Mouse (Mus musculus) adrenal gland, postnatal 4 days (tissue): ENCODE measurements around the gene Vcp. TPM values are rescaled to one million over a fixed set of nuclear protein-coding genes. Genes with fewer than 3 reads are reported as not detected.

Experiments
- DNase-seq, 2 experiments: peaks; one replicate each; pipeline ENCODE4 v3.0.0; 2021 to 2022; ENCODE audit warnings: low spot score in 2 of 2, mixed read lengths in 2 of 2
- total RNA-seq, 2 experiments: library from RNA; stranded (reverse); gene quantifications; 2 replicates each; pipeline ENCODE4 v1.2.3; 2021

The Vcp gene
- total RNA-seq, 2 experiments from 2014 or later: 283 to 294 TPM

DNA sequence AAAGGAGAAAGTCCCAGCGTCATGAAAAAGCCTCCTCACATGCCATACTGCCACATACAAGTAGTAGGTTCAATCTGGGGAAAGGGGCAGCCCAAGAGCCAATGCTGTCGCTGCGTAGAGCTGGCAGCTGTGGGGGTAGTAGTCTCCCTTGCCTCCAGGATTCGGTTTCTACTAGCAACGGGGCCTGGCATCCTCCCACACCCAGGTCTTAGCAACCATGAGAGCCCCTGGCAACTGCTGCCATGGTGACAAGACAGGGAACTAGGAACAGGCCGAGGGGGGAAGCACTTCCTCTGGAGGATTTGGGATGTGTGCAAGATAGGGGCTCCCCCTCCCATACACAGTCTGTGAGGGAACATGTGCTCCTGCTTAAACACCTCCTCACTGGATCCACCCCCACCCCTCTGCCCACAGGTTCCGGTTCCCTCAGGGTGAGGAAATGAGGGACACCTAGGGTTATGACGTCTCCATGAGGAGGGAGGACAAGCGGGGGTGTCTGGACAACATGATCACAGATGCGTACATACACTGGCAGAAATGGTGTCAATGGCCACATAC is 53.5 kb downstream of the Vcp start:
- DNase-seq: no peak

DNA sequence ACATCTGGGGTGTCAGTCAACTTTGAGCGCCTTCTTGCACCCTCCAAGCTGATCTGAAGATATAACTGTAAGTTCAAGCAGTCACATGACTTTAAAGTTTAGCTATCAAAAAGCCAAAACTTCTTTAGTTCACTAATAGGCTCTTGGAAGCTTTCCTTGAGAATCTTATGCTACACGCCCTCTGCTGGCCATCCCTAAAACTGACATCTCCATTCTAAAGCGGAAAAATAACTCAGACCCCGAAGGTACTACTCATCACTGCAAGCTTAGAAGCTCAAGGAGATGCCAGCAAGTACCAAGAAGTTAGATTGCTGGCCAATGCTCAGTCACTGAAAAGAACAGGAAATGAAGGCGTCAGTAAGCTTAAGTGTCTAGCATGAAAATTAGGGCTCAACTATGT is 54.4 kb downstream of the Vcp start:
- DNase-seq: no peak

DNA sequence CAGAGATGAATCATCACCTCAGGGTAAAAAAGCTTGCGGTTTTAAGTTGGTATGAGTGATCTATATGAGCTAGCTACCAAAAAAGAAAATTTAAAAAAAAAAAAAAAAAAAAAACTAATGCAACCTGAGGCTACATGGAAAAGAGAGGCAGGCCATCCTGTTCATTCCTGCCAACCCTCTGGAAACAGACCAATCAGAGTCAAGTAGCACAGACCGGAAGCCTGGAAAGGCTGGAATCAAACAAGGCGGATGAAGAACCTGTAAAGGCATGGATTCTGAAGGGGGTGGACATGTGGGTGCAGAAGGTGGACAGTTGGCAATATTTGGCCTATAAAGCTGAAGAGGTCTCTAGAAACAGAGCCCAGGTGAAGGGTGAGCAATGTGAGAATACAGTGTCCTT is 54.9 kb downstream of the Vcp start:
- no peak for DNase-seq

DNA sequence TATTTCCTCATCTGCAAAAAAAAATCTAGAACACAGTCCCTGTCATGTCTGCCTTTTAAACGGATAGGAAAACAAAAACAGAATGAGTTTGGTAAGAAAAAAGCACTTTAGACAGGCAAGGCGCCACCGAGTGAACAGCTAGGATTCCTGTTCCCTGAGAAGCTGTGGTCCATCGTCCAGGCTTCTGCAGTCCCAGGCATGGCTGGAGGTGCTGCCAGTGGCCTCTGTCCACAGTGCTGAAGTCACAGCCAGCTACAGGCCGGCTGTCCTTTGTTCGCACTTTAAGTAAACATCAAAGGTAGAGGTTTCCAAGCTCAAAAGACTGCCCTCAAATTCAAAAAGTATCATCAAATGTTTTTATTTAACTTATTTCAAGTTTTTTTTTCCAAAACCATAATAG is 55.3 kb downstream of the Vcp start:
- no peak for DNase-seq

DNA sequence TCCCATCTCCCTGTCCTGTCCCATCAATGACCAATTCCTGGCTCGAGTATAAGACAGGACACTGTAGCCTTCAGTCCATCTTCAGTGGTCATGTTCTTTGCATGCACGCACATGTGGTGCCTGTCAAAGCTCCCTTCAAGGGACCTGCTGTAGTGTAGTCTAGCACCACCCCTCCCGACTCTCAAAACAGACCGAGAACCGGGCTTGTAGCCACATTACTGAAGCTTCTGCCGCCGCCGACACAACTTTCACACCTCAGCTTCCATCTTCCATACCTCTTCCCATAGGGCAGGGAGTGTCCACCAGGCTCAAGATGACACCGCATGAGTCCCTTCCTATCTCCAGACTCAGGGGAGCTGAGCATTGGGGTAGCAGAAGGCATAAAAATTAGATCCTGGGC is 56.1 kb downstream of the Vcp start:
- no peak for DNase-seq

DNA sequence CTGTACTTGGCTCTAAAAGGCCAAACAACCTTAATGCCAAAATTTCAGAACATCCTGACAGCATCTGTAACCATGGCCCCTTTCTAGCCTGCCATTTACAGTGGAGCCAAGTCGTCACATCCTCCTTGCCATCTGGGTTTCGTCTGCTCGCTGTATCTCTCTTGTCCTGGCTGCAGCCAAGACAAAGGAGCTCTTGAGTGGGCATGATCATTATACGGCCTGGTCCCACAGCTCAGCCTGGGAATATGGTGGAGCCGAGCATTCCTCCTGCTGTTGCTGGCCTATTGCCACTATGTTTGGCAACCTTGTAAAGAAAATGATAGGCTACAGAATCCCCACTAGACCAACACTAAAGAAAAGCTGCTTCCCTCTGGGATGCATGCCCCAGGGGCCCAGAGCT is 57.0 kb downstream of the Vcp start:
- no peak for DNase-seq

DNA sequence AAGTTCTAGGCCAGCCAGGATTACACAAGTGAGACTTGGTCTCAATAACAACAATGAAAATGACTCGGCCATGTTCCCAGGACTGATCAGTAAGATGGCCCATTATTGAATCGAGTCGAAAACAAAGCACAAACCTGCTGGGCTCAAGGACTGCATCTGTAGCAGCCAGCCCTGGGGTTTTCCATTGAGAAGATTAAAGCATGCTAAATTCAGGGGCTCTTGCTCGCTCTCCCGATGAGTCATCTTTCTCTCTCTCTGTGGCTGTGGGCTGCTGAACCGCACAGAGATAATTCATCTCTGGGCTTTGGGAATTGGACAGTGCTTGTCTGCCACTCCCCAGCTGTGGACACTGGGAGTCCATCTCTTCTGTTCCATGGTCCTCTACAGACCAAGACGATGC is 58.9 kb downstream of the Vcp start:
- no peak for DNase-seq

DNA sequence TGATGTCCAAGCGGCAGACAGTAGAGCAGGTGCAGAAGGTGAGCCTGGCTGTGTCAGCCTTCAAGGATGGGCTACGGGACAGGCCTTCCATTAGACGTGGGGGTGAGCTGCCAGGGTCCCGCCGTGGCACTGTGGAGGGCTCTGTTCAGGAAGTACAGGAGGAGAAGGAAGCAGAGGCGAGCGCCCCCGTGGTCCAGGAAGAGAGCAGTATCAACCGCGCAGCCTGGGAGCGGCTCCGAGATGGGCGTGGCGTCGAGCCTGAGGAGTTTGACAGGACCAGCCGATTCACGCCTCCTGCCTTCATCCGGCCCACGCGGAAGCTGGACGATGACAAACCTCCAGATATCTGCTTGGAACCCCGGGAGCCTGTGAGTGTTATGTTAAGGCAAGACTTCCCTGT is 66.7 kb downstream of the Vcp start:
- no peak for DNase-seq

DNA sequence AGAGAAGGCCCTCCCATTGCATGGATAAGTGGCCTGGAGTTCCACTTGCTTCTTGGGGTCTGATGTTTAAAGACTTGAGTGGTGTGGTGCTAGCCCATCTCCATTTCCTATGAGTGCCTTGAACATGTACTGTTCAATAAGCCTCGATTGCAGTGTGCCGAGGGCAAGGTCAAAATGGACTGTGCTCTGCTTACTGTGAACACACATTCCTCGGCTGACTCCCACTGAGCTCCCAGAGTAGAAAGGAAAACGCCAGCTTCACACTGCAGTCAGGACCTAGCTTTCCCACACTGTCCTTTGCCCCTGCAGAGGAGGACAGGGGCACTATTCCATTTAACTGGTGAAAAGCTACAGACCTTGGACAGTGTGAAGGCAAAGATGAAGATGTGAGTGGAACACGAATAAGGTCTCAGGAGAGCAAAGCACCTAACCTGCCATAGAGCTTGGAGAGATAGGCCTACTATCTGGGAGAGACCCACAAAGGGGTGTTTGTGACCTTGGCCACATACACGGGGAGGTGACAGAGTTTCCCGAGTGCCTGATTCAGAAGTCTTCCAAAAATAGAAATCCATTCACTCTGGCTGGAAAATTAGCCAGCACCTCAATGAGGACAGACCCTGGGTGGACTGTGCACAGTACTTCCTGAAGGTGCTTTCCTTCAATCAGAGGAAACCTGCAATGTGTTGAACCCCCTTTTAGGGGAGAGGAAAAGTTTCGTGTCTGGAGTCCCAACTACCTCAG is 67.9 kb downstream of the Vcp start:
- no peak for DNase-seq

Other genes with a start within 250 kb of the Vcp start
- under 1 TPM in 1 of 2 experiments, not detected in 1; 0.85 TPM for gene Ccl19, start 243.9 kb downstream of the Vcp start, total RNA-seq
- gene Ccl21a, start 226.5 kb downstream of the Vcp start, total RNA-seq: 10 to 100 TPM in 1 of 2 experiments, 1 to 10 TPM in 1; 8.9 to 12.0 TPM
- not detected for gene Fam205a1, start 146.6 kb downstream of the Vcp start, total RNA-seq
- gene Gm12394, start 143.7 kb downstream of the Vcp start, total RNA-seq: under 1 TPM; 0.11 TPM
- gene Fam205c, start 126.3 kb downstream of the Vcp start, total RNA-seq: not detected
- gene Phf24, start 83.8 kb downstream of the Vcp start, total RNA-seq: 1 to 10 TPM; 3.4 to 5.4 TPM
- gene Dnajb5, start 50.7 kb downstream of the Vcp start, total RNA-seq: 10 to 100 TPM; 17.7 to 19.1 TPM
- gene 1700022I11Rik, start 30.9 kb downstream of the Vcp start, total RNA-seq: not detected
- gene Fancg, start 10.0 kb upstream of the Vcp start, total RNA-seq: 10 to 100 TPM; 11.7 to 14.9 TPM
- 10 to 100 TPM; 21.7 to 25.0 TPM for gene Pigo, start 25.3 kb upstream of the Vcp start, total RNA-seq
- 100 to 1,000 TPM; 193 to 202 TPM for gene Stoml2, start 31.2 kb upstream of the Vcp start, total RNA-seq
- gene Fam214b, start 45.7 kb upstream of the Vcp start, total RNA-seq: 10 to 100 TPM; 37.6 to 40.8 TPM
- gene Unc13b, start 58.4 kb upstream of the Vcp start, total RNA-seq: 10 to 100 TPM; 14.0 to 17.4 TPM